Mouse (Mus musculus) lung, adult 18-20 months (tissue): Measurements from ENCODE around the gene Defb35.
"Not testable (repeated sequence)": the region's sequence is repeated elsewhere in the genome, so short reads cannot be mapped to it uniquely, and the experiment has no call there.

Experiments used
- DNase-seq, 2 experiments: peaks; one replicate each; pipeline ENCODE4 v3.0.0; 2022; ENCODE audit warnings: mixed read lengths in 2 of 2

Gene Defb35

GRCm38 (mm10) chr8:21938052-21938451 lies at the start of gene Defb35:
TSS of gene Defb35 (plus strand) at chr8:21938352.
- not testable (repeated sequence) for DNase-seq

GRCm38 (mm10) chr8:21906290-21906689 lies 31.9 kb upstream of the Defb35 start, which contains the start of gene Defb11:
TSS of gene Defb11 (minus strand) at chr8:21906412.
- DNase-seq: not testable (repeated sequence)

GRCm38 (mm10) chr8:21911931-21912330 lies 26.2 kb upstream of the Defb35 start:
- DNase-seq: no peak

GRCm38 (mm10) chr8:21912554-21912953 lies 25.6 kb upstream of the Defb35 start:
- DNase-seq: no peak

- no peak for DNase-seq
Measured at GRCm38 (mm10) chr8:21915625-21916024, 22.5 kb upstream of the Defb35 start.

- not testable (repeated sequence) for DNase-seq
Measured at GRCm38 (mm10) chr8:21930754-21931153, 7.4 kb upstream of the Defb35 start.

GRCm38 (mm10) chr8:21932610-21933009 lies 5.5 kb upstream of the Defb35 start, which contains the start of gene Defb15:
TSS of gene Defb15 (minus strand) at chr8:21932710.
- DNase-seq: no peak

GRCm38 (mm10) chr8:21946462-21946861 lies 8.3 kb downstream of the Defb35 start, which contains the start of gene Defb13:
TSS of gene Defb13 (plus strand) at chr8:21946762.
- DNase-seq: no peak

- no peak for DNase-seq
Measured at GRCm38 (mm10) chr8:21947311-21948017, 9.3 kb downstream of the Defb35 start.

GRCm38 (mm10) chr8:21955321-21955720 lies 17.2 kb downstream of the Defb35 start:
- peak; percentile 4 for DNase-seq

GRCm38 (mm10) chr8:21956336-21956735 lies 18.2 kb downstream of the Defb35 start:
- no peak for DNase-seq

- DNase-seq: no peak
Measured at GRCm38 (mm10) chr8:21958414-21958813, 20.3 kb downstream of the Defb35 start, which contains the start of gene Fam90a1a. TSS of gene Fam90a1a (plus strand) at chr8:21958714.

- no peak for DNase-seq
Measured at GRCm38 (mm10) chr8:21966646-21967045, 28.5 kb downstream of the Defb35 start.

GRCm38 (mm10) chr8:21969475-21969874 lies 31.3 kb downstream of the Defb35 start, which contains the start of gene Ccdc70:
TSS of gene Ccdc70 (plus strand) at chr8:21969775.
- DNase-seq: no peak

GRCm38 (mm10) chr8:21978193-21978592 lies 40.0 kb downstream of the Defb35 start:
- no peak for DNase-seq

GRCm38 (mm10) chr8:21981664-21982337 lies 43.6 kb downstream of the Defb35 start:
- DNase-seq: no peak
